17 mouse cellular contexts compared by ENCODE assay signal in the genomic region with DNA sequence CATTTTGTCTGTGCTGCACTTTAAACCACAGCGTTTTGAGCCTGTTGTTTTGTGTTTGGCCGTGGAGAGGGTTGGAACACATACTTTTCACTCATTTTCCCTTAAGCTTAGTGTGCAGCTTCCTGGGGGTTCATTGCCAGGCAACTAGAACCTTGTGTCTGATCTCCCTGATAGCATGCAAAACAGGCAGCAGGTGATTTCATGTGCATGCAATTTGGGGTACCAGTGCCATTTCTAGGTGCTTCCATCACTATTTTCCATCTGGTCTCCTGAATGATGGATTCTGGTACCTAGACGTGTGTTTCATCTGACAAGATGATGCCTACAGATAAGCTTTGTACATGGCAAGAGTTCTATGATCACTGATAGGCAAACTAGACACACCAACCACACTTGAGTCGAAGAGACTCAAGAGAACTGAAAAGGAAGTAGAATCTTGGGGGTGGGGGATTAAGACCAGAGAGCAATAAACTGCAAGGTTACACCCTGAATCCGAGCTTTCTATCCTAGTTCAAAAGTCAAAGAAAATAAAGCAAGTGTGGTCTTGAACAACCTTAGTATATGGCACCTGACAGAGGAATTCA.
"Had no signal": no experiment of that assay in that cellular context is flagged by ENCODE, and none has a peak within 500 bp of the region (broad histone marks: within the 10 kb centered on the region; RNA-seq: fewer than 3 reads in every experiment).

No protein-coding gene starts in this region.

- H3K9ac ChIP-seq: liver, postnatal 0 days; lung, embryonic 15.5 days; midbrain, embryonic 12.5 days; neural tube, embryonic 13.5 days; stomach, embryonic 15.5 days had no signal

- H3K36me3 ChIP-seq: lung, embryonic 15.5 days; midbrain, embryonic 10.5 days; midbrain, embryonic 12.5 days; neural tube, embryonic 13.5 days; stomach, embryonic 15.5 days had no signal

- H3K4me2 ChIP-seq: lung, embryonic 15.5 days; midbrain, embryonic 12.5 days; neural tube, embryonic 13.5 days; stomach, embryonic 15.5 days had no signal

- ATAC-seq: liver, postnatal 0 days; lung, postnatal 0 days; midbrain, embryonic 16.5 days had no signal

- DNase-seq: liver, postnatal 0 days; lung, adult 2 months; lung, postnatal 4 days; midbrain, embryonic 14.5 days; right cerebral cortex, postnatal 14 days; thymus, adult 2 months; thymus, postnatal 25 days; thymus, postnatal 4 days had no signal

- H3K27me3 ChIP-seq: lung, embryonic 15.5 days; midbrain, embryonic 12.5 days; neural tube, embryonic 13.5 days; stomach, embryonic 15.5 days had no signal

- H3K4me1 ChIP-seq: lung, embryonic 15.5 days; midbrain, embryonic 10.5 days; midbrain, embryonic 12.5 days; neural tube, embryonic 13.5 days; stomach, embryonic 15.5 days had no signal

- H3K9me3 ChIP-seq: lung, embryonic 15.5 days; midbrain, embryonic 10.5 days; midbrain, embryonic 12.5 days; neural tube, embryonic 13.5 days; stomach, embryonic 15.5 days had no signal

- H3K27ac ChIP-seq: lung, embryonic 15.5 days; midbrain, embryonic 10.5 days; midbrain, embryonic 12.5 days; neural tube, embryonic 13.5 days; stomach, embryonic 15.5 days; stomach, postnatal 0 days had no signal

- H3K4me3 ChIP-seq: lung, embryonic 15.5 days; midbrain, embryonic 10.5 days; midbrain, embryonic 12.5 days; myocyte; neural tube, embryonic 13.5 days; stomach, embryonic 15.5 days had no signal
